Mouse (Mus musculus) MEL (cell line): ENCODE results near the gene Ifitm6. TPM values are rescaled to one million over a fixed set of nuclear protein-coding genes. Genes with fewer than 3 reads are reported as not detected.

Source experiments
- DNase-seq: peaks from one replicate; pipeline ENCODE4 v3.0.0; 2011; ENCODE audit warnings: low read depth, low spot score
- H3K27ac ChIP-seq: 2 replicates; pipeline ENCODE4 v1.5.1; 2012; ENCODE audit warnings: low read depth, mild to moderate bottlenecking, control low read depth, low read length, moderate library complexity; ENCODE audit not compliant: control insufficient read depth
- H3K27me3 ChIP-seq, 2 experiments: fragments of 150-350 bp in 1 of 2; sonication (generic) in 1 of 2; 2 replicates each; pipeline ENCODE4 v1.6.1; 2012; ENCODE audit warnings: low read length in 2 of 2, mild to moderate bottlenecking in 2 of 2, improper control_type of control experiment in 1 of 2, moderate library complexity in 1 of 2; ENCODE audit not compliant: insufficient read depth in 2 of 2, control insufficient read depth in 1 of 2
- H3K36me3 ChIP-seq, 2 experiments: 2 replicates each; pipeline ENCODE4 v1.6.1; 2012 to 2014; ENCODE audit warnings: low read length in 2 of 2, improper control_type of control experiment in 1 of 2, inconsistent platforms in 1 of 2, mild to moderate bottlenecking in 1 of 2; ENCODE audit not compliant: insufficient read depth in 2 of 2, control insufficient read depth in 1 of 2
- H3K4me1 ChIP-seq, 2 experiments: fragments of 150-350 bp in 1 of 2; sonication (generic) in 1 of 2; 2 replicates each; pipeline ENCODE4 v1.6.1; 2012; ENCODE audit warnings: low read length in 2 of 2, improper control_type of control experiment in 1 of 2, mild to moderate bottlenecking in 1 of 2; ENCODE audit not compliant: insufficient read depth in 2 of 2, control insufficient read depth in 1 of 2
- H3K4me3 ChIP-seq, 2 experiments: fragments of 150-350 bp in 1 of 2; sonication (generic) in 1 of 2; 2 replicates each; pipeline ENCODE4 v1.5.1; 2012; ENCODE audit warnings: low read depth in 2 of 2, low read length in 2 of 2, mild to moderate bottlenecking in 2 of 2, moderate library complexity in 2 of 2, control low read depth in 1 of 2, improper control_type of control experiment in 1 of 2; ENCODE audit not compliant: control insufficient read depth in 1 of 2, insufficient read depth in 1 of 2
- H3K79me2 ChIP-seq: 2 replicates; pipeline ENCODE4 v1.6.1; 2012; ENCODE audit warnings: mild to moderate bottlenecking, low read length, moderate library complexity; ENCODE audit not compliant: control insufficient read depth, poor library complexity, insufficient read depth
- H3K9ac ChIP-seq: 2 replicates; pipeline ENCODE4 v1.6.1; 2012; ENCODE audit warnings: low read depth, mild to moderate bottlenecking, control low read depth, low read length, moderate library complexity; ENCODE audit not compliant: control insufficient read depth, poor library complexity, severe bottlenecking
- H3K9me3 ChIP-seq: fragments of 150-350 bp; sonication (generic); replicated peaks from 2 replicates; pipeline ENCODE4 v1.6.1; 2012; ENCODE audit warnings: mild to moderate bottlenecking, low read length, improper control_type of control experiment, moderate library complexity; ENCODE audit not compliant: insufficient read depth
- BHLHE40 ChIP-seq: IDR thresholded peaks from 2 replicates; pipeline ENCODE4 v1.6.1; 2012; ENCODE audit warnings: low read depth, mild to moderate bottlenecking, inconsistent platforms, low read length, improper control_type of control experiment, borderline replicate concordance
- CTCF ChIP-seq, 3 experiments: IDR thresholded peaks in 2 of 3; conservative IDR thresholded peaks in 1 of 3; 2 replicates each; pipeline ENCODE4 v1.5.1; 2011 to 2012; ENCODE audit warnings: low read length in 3 of 3, low read depth in 2 of 3, mild to moderate bottlenecking in 2 of 3, improper control_type of control experiment in 1 of 3, inconsistent platforms in 1 of 3, mixed read lengths in 1 of 3, moderate library complexity in 1 of 3; ENCODE audit not compliant: control insufficient read depth in 1 of 3, insufficient read depth in 1 of 3, poor library complexity in 1 of 3, severe bottlenecking in 1 of 3
- ELF1 ChIP-seq: IDR thresholded peaks from 2 replicates; pipeline ENCODE4 v1.6.1; 2014; ENCODE audit warnings: low read depth, mild to moderate bottlenecking, inconsistent platforms, low read length, improper control_type of control experiment, moderate library complexity
- ETS1 ChIP-seq: IDR thresholded peaks from 2 replicates; pipeline ENCODE4 v1.6.1; 2012; ENCODE audit warnings: low read depth, mild to moderate bottlenecking, inconsistent platforms, low read length, improper control_type of control experiment, moderate library complexity
- GATA1 ChIP-seq: IDR thresholded peaks from 2 replicates; pipeline ENCODE4 v1.6.1; 2011; ENCODE audit warnings: low read depth, low read length, improper control_type of control experiment
- HCFC1 ChIP-seq: IDR thresholded peaks from 2 replicates; pipeline ENCODE4 v1.6.1; 2012; ENCODE audit warnings: low read depth, mild to moderate bottlenecking, inconsistent platforms, low read length, improper control_type of control experiment, moderate library complexity
- JUND ChIP-seq: IDR thresholded peaks from 2 replicates; pipeline ENCODE4 v1.6.1; 2011; ENCODE audit warnings: low read depth, mild to moderate bottlenecking, improper control_type of control experiment, low read length
- KAT2A ChIP-seq: conservative IDR thresholded peaks from 2 replicates; pipeline ENCODE4 v1.6.1; 2012; ENCODE audit warnings: low read depth, low read length, improper control_type of control experiment, inconsistent platforms
- MAFK ChIP-seq: IDR thresholded peaks from 2 replicates; pipeline ENCODE4 v1.6.1; 2011; ENCODE audit warnings: low read depth, mild to moderate bottlenecking, low read length, improper control_type of control experiment, borderline replicate concordance
- MYB ChIP-seq: IDR thresholded peaks from 2 replicates; pipeline ENCODE4 v1.6.1; 2011; ENCODE audit warnings: mild to moderate bottlenecking, low read depth, low read length, improper control_type of control experiment
- NELFE ChIP-seq: IDR thresholded peaks from 2 replicates; pipeline ENCODE4 v1.6.1; 2011; ENCODE audit warnings: low read depth, low read length, improper control_type of control experiment
- NRF1 ChIP-seq: IDR thresholded peaks from 2 replicates; pipeline ENCODE4 v1.6.1; 2014; ENCODE audit warnings: low read depth, mild to moderate bottlenecking, inconsistent platforms, low read length, improper control_type of control experiment, moderate library complexity; ENCODE audit not compliant: poor library complexity, insufficient read depth, severe bottlenecking
- RAD21 ChIP-seq: IDR thresholded peaks from 2 replicates; pipeline ENCODE4 v1.6.1; 2011; ENCODE audit warnings: mild to moderate bottlenecking, low read depth, low read length, improper control_type of control experiment
- RCOR1 ChIP-seq: IDR thresholded peaks from 2 replicates; pipeline ENCODE4 v1.6.1; 2012; ENCODE audit warnings: low read depth, mild to moderate bottlenecking, inconsistent platforms, low read length, improper control_type of control experiment
- TCF12 ChIP-seq: IDR thresholded peaks from 2 replicates; pipeline ENCODE4 v1.6.1; 2014; ENCODE audit warnings: low read depth, mild to moderate bottlenecking, inconsistent platforms, low read length, improper control_type of control experiment, moderate library complexity
- USF1 ChIP-seq: IDR thresholded peaks from 2 replicates; pipeline ENCODE4 v1.6.1; 2014; ENCODE audit warnings: low read depth, mild to moderate bottlenecking, inconsistent platforms, low read length, improper control_type of control experiment, moderate library complexity
- ZMIZ1 ChIP-seq: IDR thresholded peaks from 2 replicates; pipeline ENCODE4 v1.6.1; 2012; ENCODE audit warnings: low read depth, mild to moderate bottlenecking, inconsistent platforms, low read length, improper control_type of control experiment, moderate library complexity
- ZNF384 ChIP-seq: IDR thresholded peaks from 2 replicates; pipeline ENCODE4 v1.6.1; 2012; ENCODE audit warnings: low read depth, mild to moderate bottlenecking, inconsistent platforms, low read length, improper control_type of control experiment
- polyA plus RNA-seq, 2 experiments: library from polyadenylated mRNA; stranded (reverse) in 1 of 2; unstranded in 1 of 2; fragments of >175 nt in 1 of 2; fragments of >200 nt in 1 of 2; gene quantifications; 2 replicates each; pipeline versions ENCODE4 v1.2.1 to v1.2.4; 2012; ENCODE audit warnings: low replicate concordance in 2 of 2, low read depth in 1 of 2; ENCODE audit not compliant: insufficient read length in 2 of 2, insufficient read depth in 1 of 2, missing spikeins in 1 of 2
- total RNA-seq: library from RNA; depleted of rRNA; stranded (reverse); fragments of 300-350 nt; gene quantifications from 2 replicates; pipeline ENCODE4 v1.2.3, GENCODE M21; 2012

The Ifitm6 gene
- total and polyA plus RNA-seq, 3 experiments, result not detected

- no peak for DNase-seq
- TF ChIP-seq RAD21, result no peak
- TF ChIP-seq NELFE, result no peak
- no peak for TF ChIP-seq USF1
- TF ChIP-seq ETS1, result no peak
- TF ChIP-seq MYB, result no peak
- TF ChIP-seq NRF1, result no peak
- TF ChIP-seq GATA1, result no peak
- TF ChIP-seq ELF1, result no peak
- TF ChIP-seq KAT2A, result no peak
- no peak for TF ChIP-seq ZMIZ1
- TF ChIP-seq BHLHE40, result no peak
- TF ChIP-seq HCFC1, result no peak
- TF ChIP-seq CTCF (IDR thresholded peaks at IDR 0.05 in 2 of 3, conservative IDR thresholded peaks at IDR 0.05 in 1 of 3; ENCODE audit: control insufficient read depth in 1 of 3, insufficient read depth in 1 of 3, low read depth in 2 of 3, low read length in 3 of 3, poor library complexity in 1 of 3, severe bottlenecking in 1 of 3), result no peak
- no peak for TF ChIP-seq RCOR1
- no peak for TF ChIP-seq TCF12
- TF ChIP-seq MAFK, result no peak
- no peak for TF ChIP-seq JUND
- H3K4me3 ChIP-seq, result no peak overlapping the region
- no peak overlapping the region for H3K9ac ChIP-seq
- H3K9me3 ChIP-seq, result no peaks in the 10 kb centered on the region
- peaks cover 0 to 12% of the 10 kb centered on the region in 2 experiments; a peak in 2 of 4 replicates for H3K4me1 ChIP-seq
- H3K79me2 ChIP-seq, result no peaks in the 10 kb centered on the region
- H3K27me3 ChIP-seq, result peaks cover 0 to 2% of the 10 kb centered on the region in 2 experiments; a peak in 1 of 4 replicates
- no peaks in the 10 kb centered on the region; a peak in 1 of 4 replicates for H3K36me3 ChIP-seq
- H3K27ac ChIP-seq, result no peak overlapping the region
These were observed 9.4 kb downstream of the Ifitm6 start for GRCm38 (mm10) chr7:141008312-141008761.

DNA sequence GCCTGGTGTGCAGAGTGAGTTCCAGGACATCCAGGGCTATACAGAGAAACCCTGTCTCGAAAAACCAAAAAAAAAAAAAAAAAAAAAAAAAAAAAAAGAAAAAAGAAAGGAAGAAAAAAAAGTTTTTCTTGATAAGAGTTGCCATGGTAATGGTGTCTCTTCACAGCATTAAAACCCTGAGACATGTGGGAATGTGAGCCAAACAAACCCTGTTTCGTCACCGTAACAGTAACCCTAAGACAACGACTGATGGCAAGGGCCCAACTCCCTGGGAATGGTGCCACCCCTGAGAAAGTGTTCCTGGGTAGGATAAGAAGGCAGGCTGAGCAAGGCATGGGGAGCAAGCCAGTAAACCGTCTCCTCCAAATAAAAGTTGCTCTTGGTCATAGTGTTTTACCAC, 10.8 kb downstream of the Ifitm6 start:
- Histone ChIP-seq H3K9me3 (no peaks in the 10 kb centered on the region), H3K4me1 (peaks cover 0 to 12% of the 10 kb centered on the region in 2 experiments; a peak in 2 of 4 replicates), H3K27ac (no peak overlapping the region), H3K9ac (no peak overlapping the region), H3K79me2 (no peaks in the 10 kb centered on the region), H3K36me3 (no peaks in the 10 kb centered on the region; a peak in 1 of 4 replicates), H3K27me3 (peaks cover 0 to 3% of the 10 kb centered on the region in 2 experiments; a peak in 2 of 4 replicates), H3K4me3 (no peak overlapping the region)
- peak; percentile 26 for DNase-seq
- TF ChIP-seq RAD21, result no peak
- peak; percentile 84 for TF ChIP-seq ZNF384
